Mouse (Mus musculus): ENCODE data around the gene Hist1h3e.
"Not testable (repeated sequence)": the region's sequence is repeated elsewhere in the genome, so short reads cannot be mapped to it uniquely, and the experiment has no call there.

Hist1h3e gene

DNA sequence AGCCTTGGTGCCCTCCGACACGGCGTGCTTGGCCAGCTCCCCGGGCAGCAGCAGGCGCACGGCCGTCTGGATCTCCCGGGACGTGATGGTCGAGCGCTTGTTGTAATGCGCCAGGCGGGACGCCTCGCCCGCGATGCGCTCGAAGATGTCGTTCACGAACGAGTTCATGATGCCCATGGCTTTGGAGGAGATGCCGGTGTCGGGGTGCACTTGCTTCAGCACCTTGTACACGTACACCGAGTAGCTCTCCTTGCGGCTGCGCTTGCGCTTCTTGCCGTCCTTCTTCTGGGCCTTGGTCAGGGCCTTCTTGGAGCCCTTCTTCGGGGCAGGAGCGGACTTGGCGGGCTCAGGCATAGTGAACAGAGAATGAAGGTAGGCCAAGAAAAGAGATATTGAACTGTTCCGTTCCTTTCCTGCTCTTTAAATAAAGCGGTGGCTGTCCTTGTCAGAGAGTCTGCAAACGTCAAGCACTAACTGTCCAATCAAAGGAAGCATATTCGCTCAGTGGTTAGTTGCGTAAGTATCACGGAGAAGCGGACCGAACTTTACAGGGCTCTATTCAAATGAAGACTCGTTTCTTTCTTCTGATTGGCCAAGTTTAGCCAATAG lies 19.1 kb downstream of the Hist1h3e start, which contains the start of gene Hist1h2bh:
Gene Hist1h2bh (minus strand): TSS at position 394 of the 609 bp plus-strand sequence.
- in situ Hi-C loops (cut with MboI, MseI) = not testable (repeated sequence)

DNA sequence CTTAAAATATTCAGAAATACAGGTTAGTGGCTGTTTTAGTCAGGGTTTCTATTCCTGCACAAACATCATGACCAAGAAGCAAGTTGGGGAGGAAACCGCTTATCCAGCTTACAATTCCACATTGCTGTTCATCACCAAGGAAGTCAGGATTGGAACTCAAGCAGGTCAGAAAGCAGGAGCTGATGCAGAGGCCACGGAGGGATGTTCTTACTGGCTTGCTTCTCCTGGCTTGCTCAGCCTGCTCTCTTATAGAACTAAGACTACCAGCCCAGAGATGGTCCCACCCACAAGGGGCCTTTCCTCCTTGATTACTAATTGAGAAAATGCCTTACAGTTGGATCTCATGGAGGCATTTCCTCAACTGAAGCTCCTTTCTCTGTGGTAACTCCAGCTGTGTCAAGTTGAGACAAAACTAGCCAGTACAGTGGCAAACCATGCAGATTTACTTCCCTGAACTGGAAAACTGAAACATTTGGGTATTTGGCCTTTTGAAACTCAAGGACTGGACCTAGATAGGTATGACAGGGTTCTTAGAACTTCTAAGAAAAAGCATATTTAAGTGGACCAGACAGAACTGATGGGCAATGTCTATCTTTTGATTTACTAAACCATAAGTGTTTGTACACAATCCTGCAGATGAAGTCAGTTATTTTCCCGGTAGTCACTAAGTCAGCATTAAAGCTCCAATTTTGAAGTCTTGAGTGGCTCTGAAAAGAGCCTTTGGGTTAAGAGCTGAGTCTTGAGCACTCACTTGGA lies 19.8 kb downstream of the Hist1h3e start:
- in situ Hi-C loops (cut with MboI, MseI) = not testable (repeated sequence)

DNA sequence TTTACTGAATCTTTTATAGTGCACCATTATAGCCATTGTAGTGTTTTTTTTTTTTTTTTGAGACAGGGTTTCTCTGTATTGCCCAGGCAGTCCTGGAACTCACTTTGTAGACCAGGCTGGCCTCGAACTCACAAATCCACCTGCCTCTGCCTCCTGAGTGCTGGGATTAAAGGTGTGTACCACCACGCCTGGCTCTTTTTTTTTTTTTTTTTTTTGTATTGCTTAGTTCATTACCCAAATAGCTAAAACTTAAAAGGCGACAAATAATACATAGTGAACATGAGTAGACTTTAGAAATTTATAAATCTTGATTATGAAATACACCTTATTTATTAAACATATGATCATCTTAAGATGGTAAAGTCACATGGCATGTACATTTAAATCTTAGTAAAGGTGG lies 20.7 kb downstream of the Hist1h3e start:
- in situ Hi-C loops (cut with MboI, MseI) = no loop called here

DNA sequence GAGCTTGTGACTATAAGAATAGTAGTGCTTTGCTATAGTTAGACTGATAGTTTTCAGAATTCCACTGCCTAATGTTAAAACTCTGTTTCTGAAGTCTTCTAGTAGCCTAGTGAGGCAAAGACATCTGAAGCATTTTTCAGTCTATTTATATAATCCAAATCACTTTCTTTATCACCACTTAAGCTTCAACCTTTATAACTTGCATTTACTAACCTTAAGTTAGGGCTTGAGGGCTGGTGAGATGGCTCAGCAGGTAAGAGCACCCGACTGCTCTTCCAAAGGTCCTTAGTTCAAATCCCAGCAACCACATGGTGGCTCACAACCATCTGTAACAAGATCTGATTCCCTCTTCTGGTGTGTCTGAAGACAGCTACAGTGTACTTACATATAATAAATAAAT lies 22.3 kb downstream of the Hist1h3e start:
- in situ Hi-C loops (cut with MboI, MseI) = loop anchor here (10.0 kb wide), 2 partner anchors 45 to 1505 kb away; partner anchors contain the start of genes Hist1h2ah, Hist1h2bk and Hist1h4d

DNA sequence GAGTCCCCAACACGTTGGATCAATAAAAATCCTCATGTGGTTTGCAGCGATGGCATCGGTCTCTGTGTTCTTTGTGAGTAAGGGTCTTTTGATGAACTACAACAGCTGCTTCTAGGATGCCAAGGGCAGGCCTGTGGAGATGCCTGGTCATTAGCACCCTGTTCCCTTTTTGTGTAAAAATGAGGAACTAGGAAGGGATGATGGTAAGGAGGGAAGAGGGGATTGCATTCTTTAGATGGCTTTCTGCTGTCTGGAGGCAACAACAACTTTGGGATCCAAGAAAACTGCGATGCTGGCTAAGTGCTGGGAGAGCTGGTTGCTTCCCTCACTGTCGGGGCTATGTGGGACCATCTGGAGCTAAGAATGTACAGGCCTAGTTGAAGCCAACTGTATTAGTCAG lies 23.9 kb downstream of the Hist1h3e start:
- in situ Hi-C loops (cut with MboI, MseI) = loop anchor here (10.0 kb wide), 2 partner anchors 47 to 1503 kb away; partner anchors contain the start of genes Hist1h2ah, Hist1h2bk and Hist1h4d

DNA sequence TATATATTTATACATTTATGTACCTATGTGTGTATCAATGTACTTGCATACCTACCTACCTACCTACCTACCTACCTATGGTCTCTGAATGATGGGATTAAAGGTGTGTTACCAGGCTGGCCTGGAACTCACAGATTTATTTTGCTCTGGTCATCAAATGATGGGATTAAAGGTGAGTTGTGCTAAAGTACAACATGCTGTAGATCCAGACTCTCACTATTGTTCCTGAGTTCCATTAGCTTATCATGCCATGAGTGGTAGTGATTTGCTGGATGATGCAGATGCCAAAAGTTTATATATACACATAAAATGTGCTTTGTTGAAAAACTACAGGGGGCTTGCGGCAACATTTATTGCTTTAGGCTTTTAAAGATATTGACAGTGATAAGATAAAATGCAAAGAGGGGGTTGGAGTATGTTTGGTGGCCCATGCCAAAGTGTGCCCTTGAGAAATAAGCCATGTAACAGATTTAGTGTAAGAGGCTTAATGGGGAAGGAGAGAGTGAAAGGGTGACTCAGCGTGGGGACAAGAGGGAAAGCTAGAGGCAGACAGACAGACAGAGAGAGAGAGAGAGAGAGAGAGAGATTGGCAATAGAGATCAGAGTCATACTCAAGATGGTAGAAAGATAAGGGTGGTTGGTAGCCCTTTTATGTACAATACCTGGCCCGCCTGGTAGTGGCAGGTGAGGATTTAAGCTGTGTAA lies 25.0 kb downstream of the Hist1h3e start:
- in situ Hi-C loops (cut with MboI, MseI) = loop anchor here (10.0 kb wide), 2 partner anchors 48 to 1502 kb away; partner anchors contain the start of genes Hist1h2ah, Hist1h2bk and Hist1h4d

DNA sequence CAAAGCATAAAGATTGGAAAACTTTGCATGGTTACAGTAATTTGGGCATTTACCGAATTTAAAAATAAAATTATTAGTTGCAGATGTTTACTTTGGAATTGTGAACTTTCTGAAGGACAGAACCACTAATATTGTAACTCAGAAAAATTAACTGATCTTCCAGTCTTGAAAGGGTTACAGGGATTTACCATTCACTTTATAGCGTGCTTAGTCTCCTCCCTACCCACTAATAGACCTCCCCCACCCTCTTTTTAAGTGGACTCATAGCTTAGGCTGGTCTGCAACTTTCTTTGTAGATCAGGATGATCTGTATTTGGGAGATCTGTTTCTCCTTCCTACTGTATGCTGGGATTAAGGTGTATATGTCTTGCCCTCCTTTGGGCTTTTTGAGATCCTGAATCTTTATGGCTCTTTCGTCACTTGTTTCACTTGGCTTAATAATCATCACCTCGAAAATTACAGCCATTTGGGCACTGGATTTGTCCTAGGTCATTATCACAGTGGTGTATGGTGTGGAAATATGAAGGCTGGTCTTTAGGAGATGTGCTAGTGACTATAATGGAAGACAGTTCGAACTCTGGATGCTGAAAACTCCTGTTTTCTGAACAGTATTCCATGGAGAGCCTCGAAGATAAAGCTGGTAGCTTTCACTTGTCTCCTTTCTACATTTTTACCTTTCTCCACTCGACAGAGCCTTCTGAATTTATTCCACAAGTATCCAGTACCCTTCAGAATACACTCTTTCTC lies 25.9 kb downstream of the Hist1h3e start:
- in situ Hi-C loops (cut with MboI, MseI) = loop anchor here (10.0 kb wide), 2 partner anchors 49 to 1501 kb away; partner anchors contain the start of genes Hist1h2ah, Hist1h2bk and Hist1h4d

DNA sequence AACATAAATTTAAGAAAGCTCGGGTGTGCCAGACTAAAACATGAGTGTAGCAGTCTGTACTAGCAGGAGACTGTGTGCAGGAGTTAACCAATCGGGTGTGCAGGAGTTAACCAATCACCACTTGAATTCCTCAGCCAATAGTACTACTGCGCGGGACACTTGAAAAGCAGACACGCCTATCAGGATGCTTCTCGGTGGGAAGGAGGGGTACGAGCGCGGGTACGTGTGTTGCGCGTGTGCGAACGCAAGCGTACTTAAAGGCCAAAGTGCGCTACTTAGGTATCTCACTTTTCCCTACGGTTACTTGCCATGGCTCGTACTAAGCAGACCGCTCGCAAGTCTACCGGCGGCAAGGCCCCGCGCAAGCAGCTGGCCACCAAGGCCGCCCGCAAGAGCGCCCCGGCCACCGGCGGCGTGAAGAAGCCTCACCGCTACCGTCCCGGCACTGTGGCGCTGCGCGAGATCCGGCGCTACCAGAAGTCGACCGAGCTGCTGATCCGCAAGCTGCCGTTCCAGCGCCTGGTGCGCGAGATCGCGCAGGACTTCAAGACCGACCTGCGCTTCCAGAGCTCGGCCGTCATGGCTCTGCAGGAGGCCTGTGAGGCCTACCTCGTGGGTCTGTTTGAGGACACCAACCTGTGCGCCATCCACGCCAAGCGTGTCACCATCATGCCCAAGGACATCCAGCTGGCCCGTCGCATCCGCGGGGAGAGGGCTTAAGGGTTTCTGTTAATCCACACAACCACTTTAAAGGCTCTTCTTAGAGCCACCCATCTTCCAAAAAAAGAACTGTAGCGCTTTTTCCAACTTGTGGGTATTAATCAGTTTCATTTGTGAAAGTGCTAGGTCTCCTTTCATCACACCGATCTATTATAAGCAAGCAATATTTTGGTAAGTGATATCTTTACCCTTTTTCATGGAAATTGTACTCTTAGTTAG lies 26.8 kb downstream of the Hist1h3e start, which contains the start of gene Hist1h3g:
Gene Hist1h3g (plus strand): TSS at position 286 of the 939 bp plus-strand sequence.
- in situ Hi-C loops (cut with MboI, MseI) = loop anchor here (10.0 kb wide), 2 partner anchors 49 to 1501 kb away; partner anchors contain the start of genes Hist1h2ah, Hist1h2bk and Hist1h4d

DNA sequence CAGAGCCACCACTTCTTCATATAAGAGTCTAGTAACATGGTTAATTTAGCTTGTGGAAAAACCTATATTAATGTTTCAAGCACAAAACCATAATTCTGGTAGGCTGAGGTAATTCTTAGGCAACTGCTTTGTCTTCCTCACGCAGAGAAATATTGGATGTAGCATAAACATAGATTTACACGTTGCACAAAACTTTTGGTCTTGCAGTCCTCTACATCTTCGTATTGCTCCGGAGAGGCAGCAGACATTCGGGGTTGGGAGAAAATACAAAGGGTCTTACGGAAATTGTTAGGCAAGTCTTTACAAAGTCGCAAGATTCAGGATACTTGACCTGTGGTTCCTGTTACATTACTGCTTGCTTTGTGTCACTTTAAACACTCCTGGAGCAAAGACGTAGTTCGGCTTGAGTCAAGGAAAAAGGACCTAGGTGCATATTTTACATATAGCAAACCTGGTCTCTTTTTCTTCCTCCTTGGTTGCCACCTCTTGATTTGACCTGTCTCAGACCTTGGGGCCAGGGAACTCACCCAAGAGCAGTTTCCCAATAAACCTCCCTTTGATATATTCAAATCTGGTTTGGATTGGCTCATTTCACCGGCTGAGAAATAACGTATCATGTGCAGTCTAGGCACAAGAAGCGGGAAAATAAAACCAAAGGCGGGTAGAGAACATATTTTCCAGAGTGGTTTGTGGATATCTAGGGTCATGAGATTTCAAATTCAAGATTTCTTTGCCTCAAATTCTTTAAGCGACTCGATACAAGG lies 27.6 kb downstream of the Hist1h3e start:
- in situ Hi-C loops (cut with MboI, MseI) = loop anchor here (5.0 to 10.0 kb wide), 3 partner anchors 50 to 1822 kb away; partner anchors contain the start of genes Hist1h2ah, Hist1h2bk and Hist1h4d

DNA sequence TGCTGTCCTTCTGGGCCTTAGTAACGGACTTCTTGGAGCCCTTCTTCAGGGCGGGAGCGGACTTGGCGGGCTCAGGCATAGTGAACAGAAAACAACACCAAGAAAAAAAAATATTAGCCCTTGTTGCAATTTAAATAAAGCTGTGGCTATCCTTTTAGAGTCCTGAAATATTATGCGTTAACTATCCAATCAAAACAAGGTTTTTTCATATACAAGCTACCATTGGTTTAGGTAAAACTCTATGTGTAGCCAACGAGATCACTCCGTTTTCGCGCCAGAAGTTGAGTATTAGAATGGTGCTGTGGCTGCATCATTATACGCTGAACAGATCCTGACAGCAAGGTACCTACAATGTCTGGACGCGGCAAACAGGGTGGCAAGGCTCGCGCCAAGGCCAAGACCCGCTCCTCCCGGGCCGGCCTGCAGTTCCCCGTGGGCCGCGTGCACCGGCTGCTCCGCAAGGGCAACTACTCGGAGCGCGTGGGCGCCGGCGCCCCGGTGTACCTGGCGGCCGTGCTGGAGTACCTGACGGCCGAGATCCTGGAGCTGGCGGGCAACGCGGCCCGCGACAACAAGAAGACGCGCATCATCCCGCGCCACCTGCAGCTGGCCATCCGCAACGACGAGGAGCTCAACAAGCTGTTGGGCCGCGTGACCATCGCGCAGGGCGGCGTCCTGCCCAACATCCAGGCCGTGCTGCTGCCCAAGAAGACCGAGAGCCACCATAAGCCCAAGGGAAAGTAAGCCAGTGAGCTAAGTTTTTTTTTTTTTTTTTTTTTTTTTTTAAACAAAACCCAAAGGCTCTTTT lies 28.4 kb downstream of the Hist1h3e start, which contains the start of gene Hist1h2af:
Gene Hist1h2af (plus strand): TSS at position 347 of the 808 bp plus-strand sequence.
- in situ Hi-C loops (cut with MboI, MseI) = loop anchor here (5.0 to 10.0 kb wide), 3 partner anchors 51 to 1821 kb away; partner anchors contain the start of genes Hist1h2ah, Hist1h2bk and Hist1h4d

DNA sequence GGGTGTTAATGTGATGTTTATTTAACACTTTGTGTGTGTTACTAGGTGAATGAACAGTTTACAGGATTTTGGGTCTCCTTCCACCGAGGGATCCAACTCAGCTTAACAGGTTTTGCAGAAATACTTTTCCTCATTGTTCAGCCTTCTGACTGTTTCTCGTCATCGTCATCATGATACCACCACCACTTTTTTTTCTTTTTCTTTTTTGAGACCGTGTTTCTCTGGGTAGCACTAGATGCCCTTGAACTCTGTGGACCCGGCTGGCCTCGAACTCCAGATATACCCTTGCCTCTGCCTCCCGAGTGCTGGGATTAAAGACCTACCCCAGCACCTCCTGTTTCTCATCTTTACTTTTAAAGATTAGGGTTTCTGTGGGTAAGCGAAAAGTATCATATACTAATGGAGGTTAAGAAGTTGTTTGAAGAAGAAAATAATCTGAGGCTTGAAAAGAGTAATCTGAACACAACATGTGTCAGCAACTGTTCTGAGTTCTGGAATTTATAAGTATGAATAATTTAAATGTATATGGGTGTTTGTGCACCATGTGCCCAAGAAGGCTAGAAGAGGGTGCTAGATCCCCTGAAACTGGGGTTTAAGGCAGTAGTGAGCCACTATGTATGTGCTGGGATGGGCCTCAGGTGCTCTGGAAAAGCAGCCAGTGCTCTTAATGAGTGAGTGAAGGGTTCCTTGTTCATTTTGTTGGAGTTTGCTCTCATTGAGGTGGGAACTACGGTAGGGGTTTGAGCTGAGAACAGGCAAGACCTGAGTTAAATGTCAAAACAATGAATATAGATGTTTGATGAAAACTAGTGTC lies 29.7 kb downstream of the Hist1h3e start:
- in situ Hi-C loops (cut with MboI, MseI) = loop anchor here (5.0 to 10.0 kb wide), 3 partner anchors 52 to 1820 kb away; partner anchors contain the start of genes Hist1h2ah, Hist1h2bk and Hist1h4d

DNA sequence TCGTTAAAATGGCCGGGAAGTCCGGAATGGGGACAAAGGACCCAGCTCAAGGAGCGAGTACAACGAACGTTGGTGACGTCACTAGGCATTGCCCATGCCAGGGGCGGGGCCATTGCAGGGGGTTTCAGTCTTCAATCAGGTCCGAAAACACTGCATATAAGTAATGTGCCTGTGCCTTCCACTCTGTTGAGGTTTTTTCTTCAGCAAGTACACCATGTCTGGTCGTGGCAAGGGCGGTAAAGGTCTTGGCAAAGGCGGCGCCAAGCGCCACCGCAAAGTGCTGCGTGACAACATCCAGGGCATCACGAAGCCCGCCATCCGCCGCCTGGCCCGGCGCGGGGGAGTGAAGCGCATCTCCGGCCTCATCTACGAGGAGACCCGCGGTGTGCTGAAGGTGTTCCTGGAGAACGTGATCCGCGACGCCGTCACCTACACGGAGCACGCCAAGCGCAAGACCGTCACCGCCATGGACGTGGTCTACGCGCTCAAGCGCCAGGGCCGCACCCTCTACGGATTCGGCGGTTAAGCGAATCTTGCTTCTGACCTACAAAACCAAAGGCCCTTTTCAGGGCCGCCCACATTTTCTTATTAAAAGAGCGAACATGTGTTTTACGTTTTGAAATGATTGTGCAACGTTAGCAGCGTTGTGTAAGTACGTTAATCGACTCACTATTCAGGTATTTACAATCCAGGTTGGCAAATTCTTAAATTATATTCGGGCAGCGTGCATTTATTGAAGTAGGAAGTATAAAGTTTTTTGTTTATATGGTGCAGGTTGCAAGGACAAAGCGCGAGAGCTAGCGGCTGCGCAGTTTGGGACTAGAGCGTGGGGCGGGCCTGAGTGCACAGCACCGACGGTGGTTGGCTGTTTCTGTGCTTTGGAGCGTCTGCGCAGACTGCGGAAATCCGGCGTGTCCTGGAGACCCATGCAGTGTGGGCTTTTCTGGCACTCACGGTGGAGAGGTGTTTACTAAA lies 31.0 kb downstream of the Hist1h3e start, which contains the start of gene Hist1h4h:
Gene Hist1h4h (plus strand): TSS at position 150 of the 975 bp plus-strand sequence.
- in situ Hi-C loops (cut with MboI, MseI) = loop anchor here (5.0 to 10.0 kb wide), 3 partner anchors 54 to 1819 kb away; partner anchors contain the start of genes Hist1h2ah, Hist1h2bk and Hist1h4d

DNA sequence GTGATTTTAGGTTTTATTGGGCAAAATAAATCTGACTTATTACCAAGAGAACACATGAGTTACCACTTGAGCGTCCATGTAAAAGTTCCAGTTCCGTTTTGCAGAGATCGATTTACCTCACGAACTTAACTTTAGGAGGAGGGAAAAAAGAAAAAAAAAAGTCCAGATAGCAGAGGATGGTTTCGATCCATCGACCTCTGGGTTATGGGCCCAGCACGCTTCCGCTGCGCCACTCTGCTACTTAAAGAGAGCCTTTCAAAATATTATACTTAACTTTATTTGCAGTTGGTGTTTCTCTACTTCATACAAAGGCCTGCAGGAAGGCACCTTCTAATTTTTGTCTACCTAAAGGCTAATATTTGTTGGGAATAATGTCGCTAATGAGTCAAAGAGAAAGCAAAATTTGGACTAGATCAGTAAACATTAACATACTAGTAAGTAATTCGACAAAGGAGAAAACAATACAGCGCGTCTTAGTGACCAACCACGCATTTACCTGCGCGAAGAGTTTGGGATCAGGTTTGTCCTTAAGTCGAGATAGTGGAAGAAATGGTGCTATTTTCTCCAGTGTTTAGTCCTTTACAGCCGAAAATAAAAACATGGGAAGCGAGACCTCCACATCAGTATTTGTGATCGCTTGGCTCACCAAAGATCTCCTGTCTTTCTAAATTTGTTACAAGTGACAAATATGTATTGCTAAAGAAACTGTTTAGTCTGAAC lies 31.8 kb downstream of the Hist1h3e start:
- in situ Hi-C loops (cut with MboI, MseI) = loop anchor here (5.0 to 10.0 kb wide), 3 partner anchors 54 to 1818 kb away; partner anchors contain the start of genes Hist1h2ah, Hist1h2bk and Hist1h4d

DNA sequence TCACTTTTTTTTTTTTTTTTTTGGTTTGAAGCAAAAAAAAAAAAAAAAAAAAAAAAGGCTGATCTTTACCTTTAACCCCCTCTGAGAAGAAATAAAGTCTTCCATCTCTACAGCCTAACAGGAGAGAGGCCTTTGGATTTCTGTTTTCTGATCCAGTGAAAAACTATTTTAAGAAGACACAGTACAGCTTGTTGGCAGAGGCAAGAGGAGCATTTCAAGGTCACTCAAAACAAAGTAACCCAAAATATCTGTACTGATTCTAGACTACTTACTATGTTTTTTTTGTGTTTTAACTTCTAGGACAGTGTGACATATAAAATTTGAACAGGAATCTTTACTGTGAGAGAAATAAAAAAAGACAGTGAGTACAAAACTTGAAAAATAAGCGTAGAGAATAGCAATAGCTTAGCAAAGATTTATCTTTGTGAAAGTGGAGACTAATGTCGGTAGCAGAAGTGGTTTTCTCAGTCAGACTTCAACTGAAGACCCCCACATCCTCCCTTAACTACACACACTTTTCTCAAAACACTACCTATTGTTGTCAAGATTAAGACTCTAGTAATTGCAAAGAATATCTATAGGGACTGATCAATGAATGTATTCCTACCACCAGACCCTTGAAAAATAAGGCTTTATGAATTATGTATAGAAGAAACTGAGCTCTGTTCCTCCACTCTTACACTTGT lies 32.5 kb downstream of the Hist1h3e start:
- in situ Hi-C loops (cut with MboI, MseI) = loop anchor here (5.0 to 10.0 kb wide), 3 partner anchors 55 to 1817 kb away; partner anchors contain the start of genes Hist1h2ah, Hist1h2bk and Hist1h4d

Measured in regulatory T cell (primary cell).